Mouse (Mus musculus): ENCODE data around the gene Mb. TPM values are rescaled to one million over a fixed set of nuclear protein-coding genes. Genes with fewer than 3 reads are reported as not detected.

Gene Mb
- total RNA-seq, 2 experiments from 2014 or later, result 9,939 to 10,365 TPM

GRCm38 (mm10) chr15:76998878-76999588 is 51.4 kb downstream of the Mb start:
- peak; percentile 75 to 81 for DNase-seq
- intact Hi-C loops (cut with DNase I), result loop anchor here (2.0 kb wide), 1 partner anchor 16 kb away; no protein-coding TSS in a partner anchor

- intact Hi-C loops (cut with DNase I), result loop anchor here (2.0 kb wide), 1 partner anchor 15 kb away; no protein-coding TSS in a partner anchor
- DNase-seq, result no peak
These were observed 52.4 kb downstream of the Mb start for GRCm38 (mm10) chr15:76998048-76998447.

GRCm38 (mm10) chr15:76994413-76994812 is 56.1 kb downstream of the Mb start:
- DNase-seq, result no peak
- intact Hi-C loops (cut with DNase I), result no loop called here

- no peak for DNase-seq
- intact Hi-C loops (cut with DNase I), result no loop called here
These were observed 62.9 kb downstream of the Mb start for GRCm38 (mm10) chr15:76987542-76988094.

GRCm38 (mm10) chr15:76987137-76987536 is 63.3 kb downstream of the Mb start:
- intact Hi-C loops (cut with DNase I), result no loop called here
- no peak for DNase-seq

GRCm38 (mm10) chr15:76982745-76983144 is 67.7 kb downstream of the Mb start:
- intact Hi-C loops (cut with DNase I), result loop anchor here (2.0 kb wide), 1 partner anchor 16 kb away; no protein-coding TSS in a partner anchor
- no peak for DNase-seq

GRCm38 (mm10) chr15:76979799-76980198 is 70.7 kb downstream of the Mb start:
- DNase-seq, result no peak
- intact Hi-C loops (cut with DNase I), result loop anchor here (5.0 kb wide), 1 partner anchor 88 kb away; no protein-coding TSS in a partner anchor

GRCm38 (mm10) chr15:76976619-76977018 is 73.9 kb downstream of the Mb start:
- peak; percentile 31 to 47 for DNase-seq
- intact Hi-C loops (cut with DNase I), result loop anchor here (5.0 kb wide), 1 partner anchor 91 kb away; no protein-coding TSS in a partner anchor

- intact Hi-C loops (cut with DNase I), result loop anchor here (5.0 kb wide), 3 partner anchors 33 to 393 kb away; no protein-coding TSS in a partner anchor
- DNase-seq, result peak; percentile 88 to 94
These were observed 76.4 kb downstream of the Mb start for GRCm38 (mm10) chr15:76973855-76974651.

- intact Hi-C loops (cut with DNase I), result loop anchor here (5.0 kb wide), 3 partner anchors 34 to 394 kb away; no protein-coding TSS in a partner anchor
- DNase-seq, result no peak
These were observed 77.1 kb downstream of the Mb start for GRCm38 (mm10) chr15:76973272-76973854.

- intact Hi-C loops (cut with DNase I), result loop anchor here (5.0 kb wide), 3 partner anchors 35 to 395 kb away; no protein-coding TSS in a partner anchor
- DNase-seq, result no peak
These were observed 77.8 kb downstream of the Mb start for GRCm38 (mm10) chr15:76972661-76973060.

Other genes with a start within 250 kb of the Mb start
- gene Zfp251, start 179.2 kb downstream of the Mb start, total RNA-seq (2021), result 10 to 100 TPM; 15.5 to 18.6 TPM
- gene Zfp7, start 171.4 kb downstream of the Mb start, total RNA-seq (2021), result 1 to 10 TPM; 1.7 to 2.9 TPM
- gene Gm49527, start 171.3 kb downstream of the Mb start, total RNA-seq (2021), result under 1 TPM in 1 of 2 experiments, not detected in 1; 0.74 TPM
- 1 to 10 TPM; 3.9 to 5.0 TPM for gene Zfp647, start 125.2 kb downstream of the Mb start, total RNA-seq (2021)
- 10 to 100 TPM; 25.8 to 26.2 TPM for gene 1110038F14Rik, start 102.2 kb downstream of the Mb start, total RNA-seq (2021)
- 1 to 10 TPM; 1.6 to 1.7 TPM for gene Apol6, start 5.9 kb downstream of the Mb start, total RNA-seq (2021)

All from heart, postnatal 10 days (tissue).